Mouse (Mus musculus) limb, embryonic 13.5 days (tissue): ENCODE results near the gene Antxrl. TPM values are rescaled to one million over a fixed set of nuclear protein-coding genes. Genes with fewer than 3 reads are reported as not detected.

Experiments used
- ATAC-seq: fragments of 200-750 bp; cut with Nextera tagmentation; 2 replicates; pipeline ENCODE4 v1.8.0; 2017; ENCODE audit warnings: low read depth, moderate number of reproducible peaks, moderate TSS enrichment; ENCODE audit not compliant: low FRiP score
- H3K27ac ChIP-seq: fragments of 300-500 bp; sonication (generic); 2 replicates; pipeline ENCODE4 v1.5.1; 2015; ENCODE audit warnings: inconsistent platforms, mild to moderate bottlenecking, moderate library complexity
- H3K27me3 ChIP-seq: fragments of 300-500 bp; sonication (generic); 2 replicates; pipeline ENCODE4 v1.6.1; 2015; ENCODE audit warnings: mild to moderate bottlenecking, inconsistent platforms
- H3K36me3 ChIP-seq: fragments of 300-500 bp; sonication (generic); 2 replicates; pipeline ENCODE4 v1.6.1; 2015; ENCODE audit warnings: inconsistent platforms, mild to moderate bottlenecking, moderate library complexity
- H3K4me1 ChIP-seq: fragments of 300-500 bp; sonication (generic); 2 replicates; pipeline ENCODE4 v1.6.1; 2015; ENCODE audit warnings: inconsistent platforms
- H3K4me2 ChIP-seq: fragments of 300-500 bp; sonication (generic); replicated peaks from 2 replicates; pipeline ENCODE4 v1.6.1; 2015; ENCODE audit warnings: inconsistent platforms, mild to moderate bottlenecking, moderate library complexity
- H3K4me3 ChIP-seq: fragments of 300-500 bp; sonication (generic); 2 replicates; pipeline ENCODE4 v1.5.1; 2015; ENCODE audit warnings: moderate library complexity, mild to moderate bottlenecking, inconsistent platforms
- H3K9ac ChIP-seq: fragments of 300-500 bp; sonication (generic); 2 replicates; pipeline ENCODE4 v1.6.1; 2015; ENCODE audit warnings: mild to moderate bottlenecking, inconsistent platforms
- H3K9me3 ChIP-seq: fragments of 300-500 bp; sonication (generic); 2 replicates; pipeline ENCODE4 v1.6.1; 2016; ENCODE audit warnings: inconsistent platforms
- WGBS: fragments of 180-500 bp; shearing (Covaris S2); methylation state at CpG from one replicate; pipeline ENCODE4 v1.1.7; 2015; 5-methylcytosine and 5-hydroxymethylcytosine counted together
- polyA plus RNA-seq: library from polyadenylated mRNA; unstranded; fragments of >200 nt; fragmentation: Nextera tagmentation; extraction: Ambion mirVana; gene quantifications from 2 replicates; pipeline ENCODE4 v1.2.1, GENCODE M21; 2015

Gene Antxrl
- polyA plus RNA-seq, 1 experiment from 2014 or later = not detected

GRCm38 (mm10) chr14:34078293-34078692 lies 25.8 kb downstream of the Antxrl start:
- Histone ChIP-seq H3K4me3 (no peak overlapping the region), H3K36me3 (no peaks in the 10 kb centered on the region), H3K27ac (no peak overlapping the region), H3K4me2 (no peak overlapping the region), H3K27me3 (peaks cover 2% of the 10 kb centered on the region; the same call in 1 of the 2 replicates), H3K9ac (no peak overlapping the region), H3K4me1 (no peaks in the 10 kb centered on the region), H3K9me3 (no peaks in the 10 kb centered on the region)
- no peak for ATAC-seq
- 68% methylated on average over 4 of the region's 4 CpGs for WGBS

- no peaks in the 10 kb centered on the region for H3K36me3 ChIP-seq
- WGBS = 9% methylated on average over 11 of the region's 11 CpGs
- no peaks in the 10 kb centered on the region for H3K9me3 ChIP-seq
- H3K4me3 ChIP-seq = no peak overlapping the region
- peak; percentile 80 for ATAC-seq
- 0 out of 2 replicates have a peak, but pooled peaks cover 2% of the 10 kb centered on the region for H3K4me1 ChIP-seq
- H3K4me2 ChIP-seq = 0 out of 2 replicates have a peak overlapping the region, but pooled peaks have one; percentile 9
- H3K9ac ChIP-seq = peak overlapping the region; percentile 35; the same call in 1 of the 2 replicates
- H3K27me3 ChIP-seq = peaks cover 2% of the 10 kb centered on the region; the same call in 1 of the 2 replicates
- H3K27ac ChIP-seq = no peak overlapping the region
These were observed 28.0 kb downstream of the Antxrl start for GRCm38 (mm10) chr14:34080321-34080997.

DNA sequence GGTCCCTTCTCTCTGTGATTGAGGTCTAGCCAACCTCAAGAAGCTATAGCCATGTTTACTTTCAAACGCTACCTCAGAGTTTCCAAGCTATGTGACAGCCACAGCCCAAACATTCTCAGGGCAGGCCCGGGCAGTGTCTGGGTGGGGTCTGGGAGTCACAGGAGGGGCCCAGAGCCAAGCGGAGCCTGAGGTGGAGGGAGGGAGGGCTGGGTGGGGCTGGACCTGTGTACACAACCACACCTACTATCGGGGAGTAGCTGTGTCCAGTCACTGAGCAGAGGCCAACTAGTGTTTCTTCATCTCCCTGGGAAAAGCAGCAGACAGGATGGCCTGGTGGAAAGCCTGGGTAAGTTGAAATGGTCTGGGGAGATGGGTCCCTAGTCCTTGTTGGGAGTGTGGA lies 33.2 kb downstream of the Antxrl start, which contains the start of gene Anxa8:
Anxa8 (plus strand) TSS at position 251 of the 400 bp plus-strand sequence.
- Histone ChIP-seq H3K4me1 (peaks cover 10% of the 10 kb centered on the region; the same call in 1 of the 2 replicates), H3K9me3 (no peaks in the 10 kb centered on the region), H3K27me3 (peaks cover 2% of the 10 kb centered on the region; the same call in 1 of the 2 replicates), H3K36me3 (no peaks in the 10 kb centered on the region), H3K9ac (no peak within 1 kb of the TSS), H3K27ac (no peak within 1 kb of the TSS), H3K4me3 (no peak within 1 kb of the TSS), H3K4me2 (no peak within 1 kb of the TSS)
- 56% methylated on average over 4 of the region's 4 CpGs for WGBS
- ATAC-seq = 0 out of 2 replicates have a peak, but pooled peaks have one; percentile 36

GRCm38 (mm10) chr14:34086806-34087205 lies 34.3 kb downstream of the Antxrl start:
- H3K4me3 ChIP-seq = no peak overlapping the region
- no peaks in the 10 kb centered on the region for H3K36me3 ChIP-seq
- no peak for ATAC-seq
- no peak overlapping the region for H3K9ac ChIP-seq
- 64% methylated on average over 4 of the region's 4 CpGs for WGBS
- H3K9me3 ChIP-seq = no peaks in the 10 kb centered on the region
- no peaks in the 10 kb centered on the region for H3K27me3 ChIP-seq
- H3K27ac ChIP-seq = no peak overlapping the region
- no peak overlapping the region for H3K4me2 ChIP-seq
- H3K4me1 ChIP-seq = peaks cover 10% of the 10 kb centered on the region; the same call in 1 of the 2 replicates

GRCm38 (mm10) chr14:34087856-34088398 lies 35.4 kb downstream of the Antxrl start:
- H3K4me1 ChIP-seq = peaks cover 10% of the 10 kb centered on the region; the same call in 1 of the 2 replicates
- no peaks in the 10 kb centered on the region for H3K36me3 ChIP-seq
- H3K27me3 ChIP-seq = no peaks in the 10 kb centered on the region
- no peak overlapping the region for H3K27ac ChIP-seq
- WGBS = 53% methylated on average over 2 of the region's 2 CpGs
- no peak overlapping the region for H3K4me3 ChIP-seq
- no peak overlapping the region for H3K9ac ChIP-seq
- H3K9me3 ChIP-seq = no peaks in the 10 kb centered on the region
- ATAC-seq = no peak
- H3K4me2 ChIP-seq = no peak overlapping the region

GRCm38 (mm10) chr14:34089796-34090195 lies 37.3 kb downstream of the Antxrl start:
- peaks cover 10% of the 10 kb centered on the region; the same call in 1 of the 2 replicates for H3K4me1 ChIP-seq
- no peaks in the 10 kb centered on the region for H3K27me3 ChIP-seq
- H3K27ac ChIP-seq = no peak overlapping the region
- H3K36me3 ChIP-seq = no peaks in the 10 kb centered on the region
- no peaks in the 10 kb centered on the region for H3K9me3 ChIP-seq
- no peak for ATAC-seq
- H3K9ac ChIP-seq = no peak overlapping the region
- H3K4me3 ChIP-seq = no peak overlapping the region
- WGBS = 84% methylated on average over 8 of the region's 8 CpGs
- H3K4me2 ChIP-seq = no peak overlapping the region

GRCm38 (mm10) chr14:34091475-34091874 lies 39.0 kb downstream of the Antxrl start:
- ATAC-seq = no peak
- Histone ChIP-seq H3K4me3 (no peak overlapping the region), H3K4me1 (peaks cover 5% of the 10 kb centered on the region; the same call in 1 of the 2 replicates), H3K9ac (no peak overlapping the region), H3K36me3 (no peaks in the 10 kb centered on the region), H3K4me2 (no peak overlapping the region), H3K9me3 (no peaks in the 10 kb centered on the region), H3K27me3 (no peaks in the 10 kb centered on the region), H3K27ac (no peak overlapping the region)
- WGBS = 83% methylated on average over 5 of the region's 5 CpGs

GRCm38 (mm10) chr14:34092856-34093255 lies 40.3 kb downstream of the Antxrl start:
- Histone ChIP-seq H3K36me3 (no peaks in the 10 kb centered on the region), H3K27ac (no peak overlapping the region), H3K27me3 (no peaks in the 10 kb centered on the region), H3K4me1 (peaks cover 1% of the 10 kb centered on the region; the same call in 1 of the 2 replicates), H3K9ac (no peak overlapping the region), H3K4me2 (no peak overlapping the region), H3K9me3 (no peaks in the 10 kb centered on the region), H3K4me3 (no peak overlapping the region)
- WGBS = 79% methylated on average over 1 of the region's 1 CpGs
- ATAC-seq = no peak

- Histone ChIP-seq H3K27ac (no peak overlapping the region), H3K36me3 (no peaks in the 10 kb centered on the region), H3K9me3 (no peaks in the 10 kb centered on the region), H3K9ac (no peak overlapping the region), H3K4me1 (no peaks in the 10 kb centered on the region), H3K27me3 (no peaks in the 10 kb centered on the region), H3K4me3 (no peak overlapping the region), H3K4me2 (no peak overlapping the region)
- ATAC-seq = no peak
- WGBS = 84% methylated on average over 5 of the region's 5 CpGs
These were observed 43.7 kb downstream of the Antxrl start for GRCm38 (mm10) chr14:34096161-34096560.

DNA sequence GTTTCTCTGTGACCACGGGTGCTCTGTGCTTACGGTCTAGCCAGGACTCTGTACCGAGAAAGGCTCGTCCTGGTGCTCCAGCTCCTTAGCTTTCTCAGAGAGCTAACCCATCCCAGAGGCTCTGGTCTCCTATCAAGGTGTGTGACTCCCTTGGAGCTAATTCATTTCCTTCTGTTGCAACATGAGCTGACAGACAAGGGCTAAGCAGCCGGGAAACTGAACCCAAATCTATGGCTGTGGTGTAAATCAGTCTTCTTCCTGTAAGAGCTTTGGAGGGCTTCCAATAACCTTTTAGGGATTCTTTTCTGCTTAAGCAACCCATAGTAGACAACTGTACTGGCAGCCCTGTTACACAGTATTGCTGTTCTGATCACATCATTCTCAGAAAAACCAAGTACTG lies 50.1 kb downstream of the Antxrl start, which contains the start of gene A630023A22Rik:
A630023A22Rik (minus strand) TSS at position 154 of the 400 bp plus-strand sequence.
- no peaks in the 10 kb centered on the region for H3K9me3 ChIP-seq
- H3K36me3 ChIP-seq = no peaks in the 10 kb centered on the region
- WGBS = 54% methylated on average over 5 of the region's 5 CpGs
- peaks cover 19% of the 10 kb centered on the region for H3K4me1 ChIP-seq
- H3K27me3 ChIP-seq = no peaks in the 10 kb centered on the region
- no peak within 1 kb of the TSS for H3K4me3 ChIP-seq
- ATAC-seq = no peak
- no peak within 1 kb of the TSS for H3K4me2 ChIP-seq
- no peak within 1 kb of the TSS for H3K9ac ChIP-seq
- no peak within 1 kb of the TSS for H3K27ac ChIP-seq

DNA sequence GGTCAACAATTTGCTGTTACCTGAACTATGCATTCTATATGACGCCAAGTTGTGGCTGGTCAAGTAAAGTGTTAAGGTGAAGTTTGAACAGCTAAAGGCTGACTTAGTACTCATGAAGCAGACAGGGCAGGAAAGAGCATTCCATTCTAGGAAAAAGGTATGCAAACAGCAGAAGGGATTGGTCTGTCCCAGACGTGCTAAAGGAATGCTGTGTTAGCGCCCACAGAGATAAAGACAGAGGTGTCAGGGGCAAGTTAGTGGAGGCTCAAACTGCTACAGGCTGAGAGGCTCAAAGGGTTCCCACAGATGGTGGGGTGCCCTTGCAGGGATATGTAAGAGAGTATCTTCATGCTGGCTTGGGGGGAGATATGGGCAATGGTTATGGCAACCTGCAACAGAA lies 51.3 kb downstream of the Antxrl start:
- Histone ChIP-seq H3K27ac (no peak overlapping the region), H3K4me2 (no peak overlapping the region), H3K9me3 (no peaks in the 10 kb centered on the region), H3K27me3 (no peaks in the 10 kb centered on the region), H3K4me1 (peaks cover 19% of the 10 kb centered on the region), H3K36me3 (no peaks in the 10 kb centered on the region), H3K4me3 (no peak overlapping the region), H3K9ac (no peak overlapping the region)
- 65% methylated on average over 3 of the region's 3 CpGs for WGBS
- ATAC-seq = no peak

- Histone ChIP-seq H3K9ac (no peak overlapping the region), H3K27me3 (no peaks in the 10 kb centered on the region), H3K4me1 (peaks cover 19% of the 10 kb centered on the region), H3K4me2 (no peak overlapping the region), H3K27ac (no peak overlapping the region), H3K9me3 (no peaks in the 10 kb centered on the region), H3K4me3 (no peak overlapping the region), H3K36me3 (no peaks in the 10 kb centered on the region)
- WGBS = 20% methylated on average over 8 of the region's 8 CpGs
- ATAC-seq = no peak
These were observed 52.4 kb downstream of the Antxrl start for GRCm38 (mm10) chr14:34104892-34105291.
